Mouse (Mus musculus) liver, embryonic 12.5 days (tissue): Measurements from ENCODE around the gene Rcc2. TPM values are rescaled to one million over a fixed set of nuclear protein-coding genes. Genes with fewer than 3 reads are reported as not detected.

Experiments used
- ATAC-seq: fragments of 200-750 bp; cut with Nextera tagmentation; 2 replicates; pipeline ENCODE4 v1.8.0; 2017; ENCODE audit warnings: moderate number of reproducible peaks, mild to moderate bottlenecking, moderate library complexity
- H3K27ac ChIP-seq: fragments of 300-500 bp; sonication (generic); 2 replicates; pipeline ENCODE4 v1.5.1; 2016; ENCODE audit warnings: mild to moderate bottlenecking
- H3K27me3 ChIP-seq: fragments of 300-500 bp; sonication (generic); replicated peaks from 2 replicates; pipeline ENCODE4 v1.6.1; 2016; ENCODE audit warnings: mild to moderate bottlenecking, moderate library complexity
- H3K36me3 ChIP-seq: fragments of 300-500 bp; sonication (generic); 2 replicates; pipeline ENCODE4 v1.6.1; 2016; ENCODE audit warnings: mild to moderate bottlenecking, moderate library complexity
- H3K4me1 ChIP-seq: fragments of 300-500 bp; sonication (generic); 2 replicates; pipeline ENCODE4 v1.6.1; 2016
- H3K4me2 ChIP-seq: fragments of 300-500 bp; sonication (generic); 2 replicates; pipeline ENCODE4 v1.6.1; 2016; ENCODE audit warnings: mild to moderate bottlenecking, moderate library complexity
- H3K4me3 ChIP-seq: fragments of 300-500 bp; sonication (generic); 2 replicates; pipeline ENCODE4 v1.5.1; 2016; ENCODE audit warnings: mild to moderate bottlenecking, moderate library complexity
- H3K9ac ChIP-seq: fragments of 300-500 bp; sonication (generic); 2 replicates; pipeline ENCODE4 v1.6.1; 2016; ENCODE audit warnings: mild to moderate bottlenecking, moderate library complexity
- H3K9me3 ChIP-seq: fragments of 300-500 bp; sonication (generic); replicated peaks from 2 replicates; pipeline ENCODE4 v1.6.1; 2016; ENCODE audit warnings: mild to moderate bottlenecking, moderate library complexity
- WGBS: fragments of 180-500 bp; shearing (Covaris S2); methylation state at CpG from one replicate; pipeline ENCODE4 v1.1.7; 2016; ENCODE audit not compliant: insufficient replicate concordance; 5-methylcytosine and 5-hydroxymethylcytosine counted together
- polyA plus RNA-seq: library from polyadenylated mRNA; unstranded; fragments of >200 nt; fragmentation: Nextera tagmentation; extraction: Ambion mirVana; gene quantifications from 2 replicates; pipeline ENCODE4 v1.2.1, GENCODE M21; 2016

The Rcc2 gene
- polyA plus RNA-seq, 1 experiment from 2014 or later: 102 TPM

DNA sequence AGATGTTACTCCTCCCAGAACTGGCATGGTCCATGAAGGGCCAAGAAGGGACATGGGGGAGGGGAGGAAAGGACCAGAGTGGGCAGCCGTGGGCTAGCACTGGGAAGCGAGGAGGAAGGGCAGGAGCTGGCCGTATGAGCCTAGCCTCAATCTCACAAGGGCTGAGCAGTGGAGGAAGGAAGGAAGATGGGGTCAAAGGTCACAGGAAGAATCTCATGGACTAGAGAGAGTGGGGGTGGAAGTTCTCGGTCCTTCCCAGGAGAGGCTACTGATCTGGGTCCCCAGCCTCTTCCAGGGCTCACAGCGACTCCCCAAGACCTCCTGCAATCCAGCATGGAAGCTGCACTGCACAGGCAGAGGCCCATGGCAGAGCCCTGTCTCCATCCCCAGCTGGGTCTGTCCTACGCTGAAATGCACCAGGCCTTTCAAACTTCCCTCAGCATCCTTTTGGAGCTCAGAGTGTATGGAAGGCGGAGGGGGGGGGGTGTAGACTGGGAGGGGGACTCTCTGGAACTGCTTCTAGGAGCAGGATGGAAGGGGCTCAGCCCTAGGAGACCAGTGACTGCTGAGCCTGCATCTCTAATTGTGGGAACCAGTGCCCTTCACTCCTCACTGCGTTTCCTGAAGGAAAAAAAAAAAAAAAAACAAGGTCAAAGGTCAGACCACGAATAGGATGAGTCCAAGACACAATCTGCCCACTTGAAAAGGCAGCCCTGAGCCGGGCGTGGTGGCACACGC lies 26.6 kb upstream of the Rcc2 start:
- Histone ChIP-seq H3K27ac (no peak overlapping the region), H3K4me3 (no peak overlapping the region), H3K9me3 (no peaks in the 10 kb centered on the region), H3K4me1 (no peaks in the 10 kb centered on the region), H3K4me2 (no peak overlapping the region), H3K9ac (no peak overlapping the region), H3K27me3 (no peaks in the 10 kb centered on the region), H3K36me3 (no peaks in the 10 kb centered on the region)
- peak; percentile 54 for ATAC-seq
- WGBS: 43% methylated on average over 12 of the region's 12 CpGs

DNA sequence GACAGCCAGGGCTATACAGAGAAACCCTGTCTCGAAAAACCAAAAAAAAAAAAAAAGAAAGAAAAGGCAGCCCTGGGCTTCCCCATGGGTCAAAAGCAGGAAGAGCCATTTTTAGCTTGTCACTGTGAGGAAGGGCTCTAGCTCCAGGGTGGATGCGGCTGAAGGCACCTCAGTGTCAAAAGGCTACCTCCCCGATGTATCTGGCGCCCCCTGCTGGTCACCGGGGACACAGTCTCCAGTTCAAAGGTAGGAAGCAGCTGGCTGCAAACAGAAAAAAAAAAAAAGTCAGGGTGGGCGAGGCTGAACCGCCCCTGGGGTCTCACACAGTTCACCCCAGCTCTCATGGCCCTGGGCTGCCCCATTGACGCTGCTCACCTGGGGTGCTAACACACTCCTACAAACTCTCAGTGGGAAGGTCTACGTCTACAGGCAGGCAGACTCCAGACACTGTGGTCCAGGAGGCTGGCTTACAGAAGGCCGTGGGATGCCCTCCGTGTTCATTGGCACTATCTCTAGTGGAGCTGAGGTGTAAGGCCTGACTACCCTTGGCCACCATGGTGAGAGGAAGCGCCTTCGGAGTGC lies 25.9 kb upstream of the Rcc2 start:
- 25% methylated on average over 13 of the region's 13 CpGs for WGBS
- peak; percentile 35; the same call in 1 of the 2 replicates for ATAC-seq
- H3K27ac ChIP-seq: no peak overlapping the region
- no peaks in the 10 kb centered on the region for H3K27me3 ChIP-seq
- H3K4me2 ChIP-seq: no peak overlapping the region
- H3K9ac ChIP-seq: no peak overlapping the region
- H3K4me1 ChIP-seq: peaks cover 3% of the 10 kb centered on the region
- no peak overlapping the region for H3K4me3 ChIP-seq
- no peaks in the 10 kb centered on the region for H3K36me3 ChIP-seq
- H3K9me3 ChIP-seq: no peaks in the 10 kb centered on the region

DNA sequence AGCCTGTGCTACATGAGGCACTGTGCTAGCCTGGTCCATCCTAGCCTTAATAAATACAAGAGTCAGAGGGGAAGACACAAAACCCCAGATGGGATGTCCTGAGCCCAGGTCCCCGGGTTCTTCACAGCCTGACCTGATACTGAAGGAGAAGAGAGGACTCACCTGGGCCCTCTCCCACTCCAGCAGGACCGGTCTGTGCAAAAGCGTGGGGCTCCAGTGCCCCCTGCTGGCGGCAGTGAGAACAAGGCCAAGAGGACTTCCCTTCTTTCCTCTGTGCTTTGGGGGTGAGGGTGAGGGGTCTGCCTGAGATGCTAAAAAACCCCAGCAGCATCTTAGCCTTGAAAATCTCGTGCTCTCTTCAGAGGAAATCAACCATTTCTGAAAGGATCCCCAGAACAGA lies 21.3 kb upstream of the Rcc2 start:
- no peaks in the 10 kb centered on the region for H3K27me3 ChIP-seq
- H3K9ac ChIP-seq: no peak overlapping the region
- no peaks in the 10 kb centered on the region for H3K9me3 ChIP-seq
- H3K4me1 ChIP-seq: peaks cover 47% of the 10 kb centered on the region
- no peaks in the 10 kb centered on the region for H3K36me3 ChIP-seq
- H3K27ac ChIP-seq: no peak overlapping the region
- no peak overlapping the region for H3K4me3 ChIP-seq
- ATAC-seq: no peak
- H3K4me2 ChIP-seq: 0 out of 2 replicates have a peak overlapping the region, but pooled peaks have one; percentile 63
- WGBS: 8% methylated on average over 5 of the region's 5 CpGs

DNA sequence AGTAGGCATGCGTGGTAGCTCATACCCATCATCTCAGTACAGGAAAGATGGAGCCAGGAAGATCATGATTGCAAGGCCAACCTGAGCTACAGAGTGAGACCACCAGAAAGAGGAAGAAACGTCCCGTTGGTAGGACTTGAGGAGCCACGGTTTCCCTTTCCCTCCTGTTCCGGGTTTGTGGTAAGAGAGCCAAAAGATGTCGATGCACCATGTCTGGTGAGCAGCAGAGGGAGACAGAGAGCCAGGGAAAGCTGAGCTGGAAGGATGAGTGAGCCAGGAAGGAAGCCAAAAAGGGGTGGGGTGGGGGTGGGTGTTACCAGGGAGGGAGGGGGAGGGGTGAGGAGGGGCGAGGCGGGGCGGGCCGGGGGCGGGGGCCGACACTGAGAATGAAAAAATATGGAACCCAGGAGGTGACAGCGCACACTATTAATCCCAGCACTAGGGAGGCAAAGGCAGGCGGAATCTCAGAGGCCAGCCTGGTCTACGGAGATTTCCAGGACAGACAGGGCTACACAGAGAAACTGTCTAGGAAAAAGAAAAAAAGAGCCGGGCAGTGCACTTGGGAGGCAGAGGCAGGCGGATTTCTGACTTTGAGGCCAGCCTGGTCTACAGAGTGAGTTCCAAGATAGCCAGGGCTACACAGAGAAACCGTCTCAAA lies 20.5 kb upstream of the Rcc2 start:
- Histone ChIP-seq H3K36me3 (no peaks in the 10 kb centered on the region), H3K4me2 (peak overlapping the region; percentile 63), H3K4me1 (peaks cover 55% of the 10 kb centered on the region), H3K27me3 (no peaks in the 10 kb centered on the region), H3K9me3 (no peaks in the 10 kb centered on the region), H3K4me3 (peak overlapping the region; percentile 32), H3K9ac (peak overlapping the region; percentile 29; the same call in 1 of the 2 replicates), H3K27ac (peak overlapping the region; percentile 7)
- no peak for ATAC-seq
- 20% methylated on average over 17 of the region's 18 CpGs for WGBS

DNA sequence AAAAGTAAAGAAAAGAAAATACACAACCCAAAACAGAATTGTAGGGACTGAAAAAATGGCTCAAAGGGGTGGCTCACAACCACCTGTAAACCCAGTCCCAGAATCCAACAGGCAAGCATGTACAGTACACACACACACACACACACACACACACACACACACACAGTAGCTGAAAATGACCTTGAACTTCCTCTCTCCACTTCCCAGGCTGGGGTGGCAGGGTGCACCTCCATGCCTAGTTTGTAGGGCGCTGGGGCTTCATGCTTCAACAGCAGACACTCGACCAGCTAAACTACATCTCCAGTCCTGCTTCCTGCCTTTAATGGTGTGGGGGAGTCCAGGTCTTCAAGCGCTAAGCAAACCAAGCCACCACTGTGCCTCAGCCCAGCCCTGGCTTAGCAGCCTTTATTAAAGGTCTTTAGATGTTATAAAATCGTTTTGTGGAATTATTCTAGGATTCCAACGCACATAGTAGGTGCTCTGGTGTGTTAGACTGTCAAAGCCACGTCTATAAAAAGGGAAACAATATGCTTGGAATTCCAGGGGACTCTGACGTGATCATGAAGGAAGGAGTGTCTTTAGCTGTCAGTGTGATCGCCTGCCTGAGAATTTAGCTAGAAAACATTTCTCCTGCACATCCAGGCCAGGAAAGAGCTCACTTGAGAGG lies 19.5 kb upstream of the Rcc2 start:
- no peak overlapping the region for H3K4me2 ChIP-seq
- WGBS: 39% methylated on average over 8 of the region's 8 CpGs
- no peaks in the 10 kb centered on the region for H3K36me3 ChIP-seq
- H3K9ac ChIP-seq: no peak overlapping the region
- peak overlapping the region; percentile 69 for H3K27ac ChIP-seq
- H3K27me3 ChIP-seq: no peaks in the 10 kb centered on the region
- H3K4me3 ChIP-seq: no peak overlapping the region
- ATAC-seq: no peak
- H3K9me3 ChIP-seq: no peaks in the 10 kb centered on the region
- peaks cover 65% of the 10 kb centered on the region for H3K4me1 ChIP-seq

DNA sequence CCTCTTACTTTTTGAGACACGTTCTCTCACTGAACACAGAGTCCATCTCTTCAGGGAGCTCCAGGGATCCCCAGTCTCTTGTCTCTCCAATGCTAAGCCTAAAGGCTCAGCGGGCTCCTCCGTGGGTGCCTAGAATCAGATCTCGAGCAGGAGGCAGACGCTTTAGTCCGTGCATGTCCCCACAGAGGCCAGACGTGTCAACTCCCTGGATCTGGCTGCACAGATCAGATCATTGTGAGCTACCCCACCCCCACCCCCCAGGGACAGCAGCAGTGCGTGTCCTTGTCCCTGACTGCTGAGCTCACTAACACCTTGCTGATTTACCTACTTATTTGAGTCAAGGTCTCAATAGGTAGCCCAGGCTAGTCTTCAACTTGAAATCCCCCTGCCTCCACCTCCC lies 16.7 kb upstream of the Rcc2 start:
- Histone ChIP-seq H3K4me1 (peaks cover 88% of the 10 kb centered on the region), H3K27ac (peak overlapping the region; percentile 86), H3K4me3 (peak overlapping the region; percentile 53), H3K9ac (peak overlapping the region; percentile 63), H3K36me3 (no peaks in the 10 kb centered on the region), H3K4me2 (peak overlapping the region; percentile 71), H3K27me3 (no peaks in the 10 kb centered on the region), H3K9me3 (no peaks in the 10 kb centered on the region)
- peak; percentile 73 for ATAC-seq
- 10% methylated on average over 8 of the region's 8 CpGs for whole genome bisulfite sequencing

DNA sequence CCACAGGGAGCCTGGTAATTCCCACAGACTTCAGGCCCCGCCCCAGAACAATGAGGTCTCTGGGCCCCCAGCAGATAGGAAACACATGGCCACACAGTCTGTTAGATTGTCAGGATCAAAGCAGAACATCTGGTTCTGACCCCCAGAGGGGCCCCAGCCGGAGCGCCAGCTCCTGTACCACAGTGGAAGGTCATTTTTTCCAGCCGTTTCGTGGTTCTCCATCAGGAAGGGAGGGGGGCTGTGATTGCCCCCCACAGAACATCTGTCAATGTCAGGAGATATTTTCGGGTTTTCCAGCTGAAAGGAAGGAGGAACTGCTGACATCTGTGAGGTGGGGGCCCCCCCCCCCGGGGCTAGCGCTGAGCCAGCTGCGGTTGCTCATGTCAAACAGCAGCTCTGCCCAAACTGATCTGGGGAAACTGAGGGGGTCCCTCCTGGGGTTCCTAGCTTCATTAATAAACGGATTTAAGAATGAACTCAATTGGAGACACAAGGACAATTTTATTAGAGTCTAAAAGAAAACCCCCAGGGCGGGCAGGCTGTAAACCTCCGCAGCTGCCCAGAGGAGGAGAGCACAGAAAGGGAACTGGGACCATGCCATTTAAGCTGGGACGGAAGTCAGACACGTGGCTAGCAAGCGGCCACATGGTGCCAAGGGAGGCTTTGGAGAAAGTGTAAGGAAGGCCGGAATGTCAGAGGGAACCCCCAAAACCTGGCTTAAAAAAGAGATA lies 16.0 kb upstream of the Rcc2 start:
- peak overlapping the region; percentile 63 for H3K9ac ChIP-seq
- WGBS: 4% methylated on average over 16 of the region's 16 CpGs
- no peaks in the 10 kb centered on the region for H3K27me3 ChIP-seq
- peaks cover 93% of the 10 kb centered on the region for H3K4me1 ChIP-seq
- peak overlapping the region; percentile 86 for H3K27ac ChIP-seq
- peak overlapping the region; percentile 53 for H3K4me3 ChIP-seq
- peak overlapping the region; percentile 71 for H3K4me2 ChIP-seq
- H3K36me3 ChIP-seq: no peaks in the 10 kb centered on the region
- no peaks in the 10 kb centered on the region for H3K9me3 ChIP-seq
- ATAC-seq: peak; percentile 89

DNA sequence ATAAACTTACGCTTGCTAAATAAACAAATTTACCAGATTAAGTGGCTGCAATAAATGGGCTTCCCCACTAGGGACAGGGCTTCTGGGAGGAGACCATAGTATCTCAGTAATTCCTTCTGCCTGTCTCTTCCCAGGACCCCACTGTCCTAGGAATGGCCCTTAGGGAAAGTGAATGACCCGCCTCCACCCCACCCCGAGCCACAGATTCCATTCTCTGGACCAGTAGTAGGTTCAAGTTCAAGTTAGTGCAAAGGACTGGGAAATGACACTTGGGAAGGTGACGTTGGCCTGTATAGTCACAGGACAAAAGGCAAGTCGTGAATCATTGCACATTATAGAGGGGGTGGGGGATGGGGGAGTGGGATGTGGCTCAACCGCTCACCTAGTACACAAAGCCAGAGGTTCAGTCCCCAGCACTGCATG lies 15.4 kb upstream of the Rcc2 start:
- H3K4me3 ChIP-seq: peak overlapping the region; percentile 53
- H3K9ac ChIP-seq: peak overlapping the region; percentile 63
- H3K36me3 ChIP-seq: no peaks in the 10 kb centered on the region
- H3K4me2 ChIP-seq: peak overlapping the region; percentile 71
- no peak for ATAC-seq
- peak overlapping the region; percentile 86 for H3K27ac ChIP-seq
- 24% methylated on average over 6 of the region's 6 CpGs for WGBS
- H3K9me3 ChIP-seq: no peaks in the 10 kb centered on the region
- H3K4me1 ChIP-seq: peaks cover 93% of the 10 kb centered on the region
- H3K27me3 ChIP-seq: no peaks in the 10 kb centered on the region

DNA sequence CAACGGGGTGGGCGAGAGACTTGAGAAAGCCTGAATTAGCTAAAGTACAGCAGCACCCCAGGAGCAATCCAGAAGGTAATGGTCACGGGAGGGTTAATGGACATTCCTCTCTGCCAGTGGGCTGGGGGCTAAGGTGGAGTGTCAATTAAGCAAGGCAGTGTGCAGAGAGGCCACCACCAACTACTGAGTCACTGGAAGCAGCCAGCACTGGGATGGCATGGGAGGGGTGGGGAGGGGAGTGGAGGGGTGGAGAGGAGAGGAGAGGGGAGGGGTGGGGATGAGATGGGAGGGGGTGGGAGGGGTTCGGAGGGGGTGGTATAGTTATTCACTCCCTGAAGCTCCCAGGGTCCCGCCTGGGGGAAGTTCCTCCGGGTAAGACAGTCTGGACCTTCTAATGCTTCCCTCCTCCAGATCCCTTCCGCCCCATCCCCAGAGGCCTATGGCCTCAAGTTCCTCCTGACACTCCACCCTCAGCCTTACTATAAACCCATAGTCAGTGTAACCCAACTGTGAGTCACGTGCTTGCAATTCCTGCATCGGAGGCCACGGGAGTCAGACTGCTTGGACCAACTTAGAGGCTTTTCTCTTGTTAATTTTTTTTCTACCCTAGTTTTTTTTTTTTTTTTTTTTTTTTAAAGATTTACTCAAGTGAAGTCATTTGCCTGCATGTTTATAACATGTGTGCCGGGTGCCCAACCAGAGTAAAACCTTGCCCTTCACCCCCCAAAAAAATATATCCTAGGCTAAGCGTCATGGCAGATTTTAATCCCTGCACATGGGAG lies 12.1 kb upstream of the Rcc2 start:
- Histone ChIP-seq H3K9ac (0 out of 2 replicates have a peak overlapping the region, but pooled peaks have one; percentile 29), H3K27ac (peak overlapping the region; percentile 76), H3K4me3 (no peak overlapping the region), H3K4me1 (peaks cover 93% of the 10 kb centered on the region), H3K36me3 (no peaks in the 10 kb centered on the region), H3K27me3 (no peaks in the 10 kb centered on the region), H3K4me2 (peak overlapping the region; percentile 26; the same call in 1 of the 2 replicates), H3K9me3 (no peaks in the 10 kb centered on the region)
- ATAC-seq: 0 out of 2 replicates have a peak, but pooled peaks have one; percentile 22
- 44% methylated on average over 12 of the region's 12 CpGs for WGBS

DNA sequence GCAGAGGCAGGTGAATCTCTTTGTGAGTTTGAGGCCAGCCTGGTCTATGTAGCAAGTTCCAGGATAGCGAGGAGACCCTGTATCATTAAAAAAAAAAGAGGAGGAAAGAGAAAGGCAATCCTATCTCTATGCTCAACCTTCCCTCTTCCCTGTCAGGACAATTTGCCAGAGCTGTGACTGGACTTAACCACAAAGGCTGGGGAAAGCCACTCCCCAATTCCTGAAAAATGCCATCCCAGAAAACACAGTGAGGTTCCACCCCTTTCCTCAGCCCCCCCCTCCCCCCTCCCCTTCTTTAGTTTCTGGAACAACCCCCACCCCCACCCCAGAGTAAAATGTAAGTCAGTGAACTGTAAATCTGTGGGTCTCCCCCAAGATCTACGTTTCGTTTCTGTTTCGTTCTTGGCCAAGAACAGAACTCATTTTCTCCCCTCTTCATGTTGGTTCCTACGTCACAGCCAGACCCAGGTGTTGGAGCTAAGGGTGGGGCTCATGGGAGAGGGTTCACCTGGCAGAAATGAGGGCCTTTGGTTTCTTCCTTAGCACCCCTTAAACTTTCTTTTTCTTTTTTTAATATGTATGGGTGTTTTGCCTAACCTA lies 11.4 kb upstream of the Rcc2 start:
- Histone ChIP-seq H3K9me3 (no peaks in the 10 kb centered on the region), H3K27me3 (no peaks in the 10 kb centered on the region), H3K36me3 (no peaks in the 10 kb centered on the region), H3K4me3 (no peak overlapping the region), H3K4me1 (peaks cover 93% of the 10 kb centered on the region), H3K9ac (peak overlapping the region; percentile 8), H3K27ac (peak overlapping the region; percentile 76), H3K4me2 (peak overlapping the region; percentile 61; the same call in 1 of the 2 replicates)
- ATAC-seq: no peak
- 73% methylated on average over 5 of the region's 5 CpGs for WGBS
